Mouse (Mus musculus): Measurements from ENCODE around the gene Gng4.

DNA sequence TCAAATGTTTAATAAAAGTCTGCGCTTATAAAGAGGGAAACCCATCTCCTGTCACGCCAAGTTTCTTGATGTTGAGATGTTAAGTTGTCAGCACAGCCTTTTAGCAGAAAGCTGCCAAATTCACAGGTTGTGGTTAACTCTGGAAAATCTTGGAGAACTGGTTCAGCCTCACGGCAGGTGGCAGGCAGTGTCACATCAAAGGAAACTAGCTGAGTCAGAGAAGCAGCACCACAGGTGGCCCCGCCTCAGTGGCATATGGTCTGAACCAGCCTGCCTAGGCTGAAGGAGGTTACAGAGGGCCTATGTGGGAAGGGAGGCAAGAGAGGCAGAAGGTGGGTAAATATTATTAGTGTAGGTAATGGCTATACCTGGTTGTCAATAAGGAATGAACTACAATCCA, 61.2 kb downstream of the Gng4 start:
- TF ChIP-seq CTCF (IDR thresholded peaks at IDR 0.05; ENCODE audit: low read depth) (no peak), EP300 (IDR thresholded peaks at IDR 0.05; ENCODE audit: low read depth) (no peak)

Measured in liver, postnatal 0 days (tissue).